Mouse (Mus musculus) heart, postnatal 25 days (tissue): Measurements from ENCODE around the gene Crisp2. TPM values are rescaled to one million over a fixed set of nuclear protein-coding genes. Genes with fewer than 3 reads are reported as not detected.
"Not testable (repeated sequence)": the region's sequence is repeated elsewhere in the genome, so short reads cannot be mapped to it uniquely, and the experiment has no call there.

Experiments
- DNase-seq: peaks from one replicate; pipeline ENCODE4 v3.0.0; 2022; ENCODE audit warnings: low spot score
- intact Hi-C: fragments of 180-260 bp; cut with DNase I; formaldehyde crosslinking; loops from one replicate; pipeline ENCODE4 v1.15.1; 2025
- total RNA-seq, 2 experiments: library from RNA; stranded (reverse); gene quantifications; 2 replicates each; pipeline ENCODE4 v1.2.3; 2021

The Crisp2 gene
- total RNA-seq, 2 experiments from 2014 or later: not detected

GRCm38 (mm10) chr17:40726820-40727219 is 80.0 kb downstream of the Crisp2 start, which contains the start of gene Esp1:
TSS of gene Esp1 (plus strand) at chr17:40727120.
- no peak for DNase-seq
- intact Hi-C loops: no loop called here

- intact Hi-C loops, DNase-seq: not testable (repeated sequence)
Observed at GRCm38 (mm10) chr17:40717055-40717454, 89.7 kb downstream of the Crisp2 start.

GRCm38 (mm10) chr17:40716273-40716672 is 90.5 kb downstream of the Crisp2 start:
- no peak for DNase-seq
- intact Hi-C loops: no loop called here

Other genes starting within 250 kb of the Crisp2 start
- not detected for gene Esp6, start 245.5 kb downstream of the Crisp2 start, total RNA-seq
- not detected for gene Esp4, start 208.4 kb downstream of the Crisp2 start, total RNA-seq
- not detected for gene Esp3, start 174.9 kb downstream of the Crisp2 start, total RNA-seq
- gene Esp1, start 79.9 kb downstream of the Crisp2 start, total RNA-seq: not detected
- gene Rhag, start 4.1 kb upstream of the Crisp2 start, total RNA-seq: under 1 TPM; 0.28 to 0.47 TPM
- 1 to 10 TPM in 1 of 2 experiments, under 1 TPM in 1; 0.88 to 1.1 TPM for gene 9130008F23Rik, start 73.6 kb upstream of the Crisp2 start, total RNA-seq
- not detected for gene Glyatl3, start 107.3 kb upstream of the Crisp2 start, total RNA-seq
- 100 to 1,000 TPM; 148 to 157 TPM for gene Mut, start 127.7 kb upstream of the Crisp2 start, total RNA-seq
- 1 to 10 TPM; 4.9 to 6.5 TPM for gene Cenpq, start 128.0 kb upstream of the Crisp2 start, total RNA-seq